Comparison of ENCODE assay signal across 9 mouse cellular contexts in genomic region chr6:39242718-39243471, GRCm38 (mm10). TPM values are rescaled to one million over a fixed set of nuclear protein-coding genes. Genes with fewer than 3 reads are reported as not detected.
DNase-seq lines count a peak whose midpoint lies in the region; ATAC-seq and TF ChIP-seq lines count a peak whose summit lies in the region.
"Had no signal": no experiment of that assay in that cellular context is flagged by ENCODE, and none has a peak within 500 bp of the region (broad histone marks: within the 10 kb centered on the region; RNA-seq: fewer than 3 reads in every experiment).

No protein-coding gene starts in this region.

- intact Hi-C loops in heart, postnatal 10 days (cut with DNase I), result loop anchor here (5.0 kb wide), 1 partner anchor 36 kb away; the partner anchor contains the start of gene Kdm7a

- peaks cover 15% of the 10 kb centered on the region for H3K4me1 ChIP-seq in forebrain, embryonic 14.5 days (ENCODE audit: control insufficient read depth, insufficient read depth, low read length)
- peaks cover 22% of the 10 kb centered on the region for H3K4me1 ChIP-seq in lung, embryonic 14.5 days (ENCODE audit: insufficient read depth)

- H3K4me2 ChIP-seq in forebrain, embryonic 14.5 days (ENCODE audit: low read length), result no peak overlapping the region
- no peak overlapping the region for H3K4me2 ChIP-seq in lung, embryonic 14.5 days

- peak overlapping the region; percentile 13; the same call in 1 of the 2 replicates for H3K9ac ChIP-seq in forebrain, embryonic 14.5 days (ENCODE audit: low read length)
- H3K9ac ChIP-seq in lung, embryonic 14.5 days, result no peak overlapping the region

- no peaks in the 10 kb centered on the region for H3K36me3 ChIP-seq in forebrain, embryonic 14.5 days (ENCODE audit: control insufficient read depth, insufficient read depth, low read length)
- H3K36me3 ChIP-seq in lung, embryonic 14.5 days (ENCODE audit: insufficient read depth), result no peaks in the 10 kb centered on the region

- no peak for TF ChIP-seq CTCF in lung, embryonic 14.5 days (IDR thresholded peaks at IDR 0.05; ENCODE audit: low read depth)

- H3K9me3 ChIP-seq in forebrain, embryonic 14.5 days (replicated peaks; ENCODE audit: control insufficient read depth, low read length), result no peaks in the 10 kb centered on the region
- H3K9me3 ChIP-seq in lung, embryonic 14.5 days (ENCODE audit: low read depth, low read length), result no peaks in the 10 kb centered on the region
- H3K9me3 ChIP-seq: megakaryocyte, embryonic 14.5 days had no signal

- H3K27me3 ChIP-seq in forebrain, embryonic 14.5 days (replicated peaks; ENCODE audit: control insufficient read depth, insufficient read depth, low read length), result no peaks in the 10 kb centered on the region
- no peaks in the 10 kb centered on the region for H3K27me3 ChIP-seq in lung, embryonic 14.5 days (ENCODE audit: insufficient read depth, low read length)

- peak overlapping the region; percentile 74 for H3K27ac ChIP-seq in forebrain, embryonic 14.5 days (ENCODE audit: low read depth, low read length)
- peak overlapping the region; percentile 82 for H3K27ac ChIP-seq in lung, embryonic 14.5 days (ENCODE audit: low read depth)

- no peak overlapping the region for H3K4me3 ChIP-seq in forebrain, embryonic 14.5 days (ENCODE audit: low read depth, low read length)
- no peak overlapping the region for H3K4me3 ChIP-seq in lung, embryonic 14.5 days (ENCODE audit: low read depth, low read length)
- H3K4me3 ChIP-seq: megakaryocyte, embryonic 14.5 days had no signal

- 35% methylated on average over 8 of the region's 8 CpGs for WGBS in forebrain, embryonic 14.5 days
- 23% methylated on average over 8 of the region's 8 CpGs for WGBS in lung, embryonic 14.5 days

- peak; percentile 26 for DNase-seq in right cerebral cortex, adult 18-20 months
- no peak for DNase-seq in right cerebral cortex, postnatal 25 days
- peak; percentile 94 for DNase-seq in forebrain, embryonic 14.5 days (ENCODE audit: low spot score)
- peak; percentile 89 to 91 for DNase-seq in heart, postnatal 10 days
- peak; percentile 89 to 90 for DNase-seq in kidney, postnatal 25 days
- peak; percentile 98 for DNase-seq in lung, embryonic 14.5 days
- peak; percentile 76 for DNase-seq in ovary, postnatal 36 days (ENCODE audit: low spot score)
- DNase-seq in thymus, postnatal 36 days, result no peak

- peak; percentile 96 for ATAC-seq in forebrain, embryonic 14.5 days
- ATAC-seq in lung, embryonic 14.5 days (ENCODE audit: insufficient read depth), result peak; percentile 97

RNA-seq across cellular contexts. Expression of gene Kdm7a, which starts 36.3 kb away (rescaled TPM):
- 4.7 and 5.9 TPM in 2 replicates for polyA plus RNA-seq in forebrain, embryonic 14.5 days (2014; fragmentation: Nextera tagmentation; extraction: Ambion mirVana)
- total RNA-seq in heart, postnatal 10 days (2021), result 10 to 100 TPM; 17.6 to 21.0 TPM
- 6.8 and 7.0 TPM in 2 replicates for polyA plus RNA-seq in lung, embryonic 14.5 days (2014; fragmentation: Nextera tagmentation; extraction: Ambion mirVana)

Comparison
In these comparisons a context has a peak if more than half of its experiments do, and no peak if none do; other contexts are left out.
1. DNase-seq: peak in right cerebral cortex, adult 18-20 months (single experiment), forebrain, embryonic 14.5 days (single experiment), heart, postnatal 10 days (2 of 2), kidney, postnatal 25 days (2 of 2), lung, embryonic 14.5 days (single experiment) and ovary, postnatal 36 days (single experiment); none in right cerebral cortex, postnatal 25 days (single experiment) and thymus, postnatal 36 days (0 of 2).